ENCODE assay signal across 12 mouse cellular contexts in genomic region chr6:6459918-6460239, GRCm38 (mm10).
DNase-seq lines count a peak whose midpoint lies in the region; ATAC-seq and TF ChIP-seq lines count a peak whose summit lies in the region.
"Had no signal": no experiment of that assay in that cellular context is flagged by ENCODE, and none has a peak within 500 bp of the region (broad histone marks: within the 10 kb centered on the region; RNA-seq: fewer than 3 reads in every experiment).

No protein-coding gene starts in this region.

- TF ChIP-seq CTCF in forebrain, postnatal 0 days (IDR thresholded peaks at IDR 0.05; ENCODE audit: low read depth), result no peak

- ATAC-seq in kidney, embryonic 16.5 days (ENCODE audit: low FRiP score, low TSS enrichment), result no peak
- peak; percentile 3; the same call in 1 of the 2 replicates for ATAC-seq in forebrain, postnatal 0 days
- ATAC-seq in midbrain, embryonic 11.5 days (ENCODE audit: low FRiP score), result peak; percentile 58
- ATAC-seq in neural tube, embryonic 15.5 days (ENCODE audit: low FRiP score), result 0 out of 2 replicates have a peak, but pooled peaks have one; percentile 48

- H3K9ac ChIP-seq in kidney, embryonic 16.5 days (replicated peaks; ENCODE audit: low read length), result no peak overlapping the region
- no peak overlapping the region for H3K9ac ChIP-seq in forebrain, postnatal 0 days
- no peak overlapping the region for H3K9ac ChIP-seq in midbrain, embryonic 11.5 days (ENCODE audit: low read length)
- no peak overlapping the region for H3K9ac ChIP-seq in neural tube, embryonic 15.5 days (replicated peaks)
- H3K9ac ChIP-seq: liver, embryonic 13.5 days had no signal

- H3K4me3 ChIP-seq in kidney, embryonic 16.5 days (ENCODE audit: low read length), result no peak overlapping the region
- H3K4me3 ChIP-seq in forebrain, postnatal 0 days (ENCODE audit: low read depth, low read length), result no peak overlapping the region
- H3K4me3 ChIP-seq in midbrain, embryonic 11.5 days (ENCODE audit: low read depth, low read length), result no peak overlapping the region
- no peak overlapping the region for H3K4me3 ChIP-seq in neural tube, embryonic 15.5 days (replicated peaks)
- H3K4me3 ChIP-seq: liver, embryonic 13.5 days had no signal

- no peaks in the 10 kb centered on the region for H3K9me3 ChIP-seq in kidney, embryonic 16.5 days (ENCODE audit: low read length)
- no peaks in the 10 kb centered on the region for H3K9me3 ChIP-seq in forebrain, postnatal 0 days (ENCODE audit: low read length)
- no peaks in the 10 kb centered on the region for H3K9me3 ChIP-seq in midbrain, embryonic 11.5 days (ENCODE audit: control insufficient read depth, low read length)
- no peaks in the 10 kb centered on the region for H3K9me3 ChIP-seq in neural tube, embryonic 15.5 days (replicated peaks)
- H3K9me3 ChIP-seq: liver, embryonic 13.5 days had no signal

- H3K36me3 ChIP-seq in kidney, embryonic 16.5 days (ENCODE audit: insufficient read depth, low read length), result no peaks in the 10 kb centered on the region
- no peaks in the 10 kb centered on the region for H3K36me3 ChIP-seq in forebrain, postnatal 0 days (ENCODE audit: insufficient read depth)
- no peaks in the 10 kb centered on the region for H3K36me3 ChIP-seq in midbrain, embryonic 11.5 days (ENCODE audit: control insufficient read depth, insufficient read depth, low read length)
- H3K36me3 ChIP-seq in neural tube, embryonic 15.5 days, result no peaks in the 10 kb centered on the region
- H3K36me3 ChIP-seq: liver, embryonic 13.5 days had no signal

- H3K27ac ChIP-seq in kidney, embryonic 16.5 days (ENCODE audit: low read length), result no peak overlapping the region
- no peak overlapping the region for H3K27ac ChIP-seq in forebrain, postnatal 0 days (ENCODE audit: low read depth, low read length)
- no peak overlapping the region for H3K27ac ChIP-seq in midbrain, embryonic 11.5 days (ENCODE audit: low read depth, low read length)
- H3K27ac ChIP-seq in neural tube, embryonic 15.5 days (replicated peaks), result no peak overlapping the region
- H3K27ac ChIP-seq: liver, embryonic 13.5 days had no signal

- no peaks in the 10 kb centered on the region for H3K27me3 ChIP-seq in kidney, embryonic 16.5 days (ENCODE audit: insufficient read depth, low read length)
- no peaks in the 10 kb centered on the region for H3K27me3 ChIP-seq in forebrain, postnatal 0 days (ENCODE audit: insufficient read depth, low read length)
- H3K27me3 ChIP-seq in midbrain, embryonic 11.5 days (ENCODE audit: control insufficient read depth, insufficient read depth, low read length), result no peaks in the 10 kb centered on the region
- H3K27me3 ChIP-seq in neural tube, embryonic 15.5 days (replicated peaks), result no peaks in the 10 kb centered on the region
- H3K27me3 ChIP-seq: CH12.LX; liver, embryonic 13.5 days had no signal

- H3K4me2 ChIP-seq in kidney, embryonic 16.5 days (replicated peaks; ENCODE audit: low read depth, low read length), result no peak overlapping the region
- H3K4me2 ChIP-seq in forebrain, postnatal 0 days (ENCODE audit: low read depth), result no peak overlapping the region
- peak overlapping the region; percentile 25 for H3K4me2 ChIP-seq in midbrain, embryonic 11.5 days
- H3K4me2 ChIP-seq in neural tube, embryonic 15.5 days, result peak overlapping the region; percentile 29
- H3K4me2 ChIP-seq: liver, embryonic 13.5 days had no signal

- peak; percentile 13 for DNase-seq in kidney, adult 18-20 months
- DNase-seq in forebrain, postnatal 0 days, result no peak
- no peak for DNase-seq in midbrain, embryonic 11.5 days (ENCODE audit: low spot score, missing footprints)
- no peak for DNase-seq in gastrocnemius, adult 18-20 months (ENCODE audit: low spot score)
- DNase-seq in urinary bladder, postnatal 10 days (ENCODE audit: low spot score), result no peak
- DNase-seq: adrenal gland, postnatal 25 days; heart, postnatal 4 days; liver, embryonic 13.5 days; thymus, postnatal 14 days had no signal

- H3K4me1 ChIP-seq in kidney, embryonic 16.5 days (ENCODE audit: insufficient read depth, low read length), result peaks cover 8% of the 10 kb centered on the region
- peaks cover 4% of the 10 kb centered on the region; the same call in 1 of the 2 replicates for H3K4me1 ChIP-seq in forebrain, postnatal 0 days (ENCODE audit: insufficient read depth)
- H3K4me1 ChIP-seq in midbrain, embryonic 11.5 days (ENCODE audit: control insufficient read depth, insufficient read depth, low read length), result peaks cover 22% of the 10 kb centered on the region
- H3K4me1 ChIP-seq in neural tube, embryonic 15.5 days, result peaks cover 18% of the 10 kb centered on the region
- H3K4me1 ChIP-seq: liver, embryonic 13.5 days had no signal

- 31% methylated on average over 2 of the region's 2 CpGs for WGBS in kidney, embryonic 16.5 days
- WGBS in forebrain, postnatal 0 days, result 9% methylated on average over 2 of the region's 2 CpGs
- WGBS in midbrain, embryonic 11.5 days, result 3% methylated on average over 2 of the region's 2 CpGs
- WGBS in neural tube, embryonic 15.5 days, result 17% methylated on average over 2 of the region's 2 CpGs

Comparison
In these comparisons a context has a peak if more than half of its experiments do, and no peak if none do; other contexts are left out.
1. H3K4me2 ChIP-seq: peak in midbrain, embryonic 11.5 days (single experiment) and neural tube, embryonic 15.5 days (single experiment); none in kidney, embryonic 16.5 days (single experiment) and forebrain, postnatal 0 days (single experiment).